Mouse (Mus musculus) embryonic facial prominence, embryonic 14.5 days (tissue): ENCODE measurements around the gene Plrg1. TPM values are rescaled to one million over a fixed set of nuclear protein-coding genes. Genes with fewer than 3 reads are reported as not detected.
A peak's percentile ranks its signal among the peaks of the same experiment; 100 is the strongest.

Experiments used
- ATAC-seq: fragments of 200-750 bp; cut with Nextera tagmentation; 2 replicates; pipeline ENCODE4 v1.8.0; 2017; ENCODE audit warnings: low read depth, moderate number of reproducible peaks, moderate TSS enrichment
- DNase-seq: peaks from one replicate; pipeline ENCODE4 v3.0.0-alpha.2; 2015; ENCODE audit warnings: low spot score
- H3K27ac ChIP-seq: fragments of 300-500 bp; sonication (generic); replicated peaks from 2 replicates; pipeline ENCODE4 v1.5.1; 2014; ENCODE audit warnings: low read depth, mild to moderate bottlenecking, low read length, moderate library complexity
- H3K27me3 ChIP-seq: fragments of 300-500 bp; sonication (generic); replicated peaks from 2 replicates; pipeline ENCODE4 v1.6.1; 2014; ENCODE audit warnings: low read length; ENCODE audit not compliant: control insufficient read depth, insufficient read depth
- H3K36me3 ChIP-seq: fragments of 300-500 bp; sonication (generic); 2 replicates; pipeline ENCODE4 v1.6.1; 2014; ENCODE audit warnings: low read length, mixed read lengths; ENCODE audit not compliant: control insufficient read depth, insufficient read depth
- H3K4me1 ChIP-seq: fragments of 300-500 bp; sonication (generic); 2 replicates; pipeline ENCODE4 v1.6.1; 2014; ENCODE audit warnings: antibody characterized with exemption, low read length; ENCODE audit not compliant: control insufficient read depth, insufficient read depth
- H3K4me2 ChIP-seq: fragments of 300-500 bp; sonication (generic); 2 replicates; pipeline ENCODE4 v1.6.1; 2014; ENCODE audit warnings: low read depth, mild to moderate bottlenecking, low read length, moderate library complexity, mixed read lengths
- H3K4me3 ChIP-seq: fragments of 300-500 bp; sonication (generic); 2 replicates; pipeline ENCODE4 v1.5.1; 2014; ENCODE audit warnings: low read depth, mild to moderate bottlenecking, low read length
- H3K9ac ChIP-seq: fragments of 300-500 bp; sonication (generic); 2 replicates; pipeline ENCODE4 v1.6.1; 2014; ENCODE audit warnings: low read depth, mild to moderate bottlenecking, low read length, moderate library complexity, mixed read lengths
- H3K9me3 ChIP-seq: fragments of 300-500 bp; sonication (generic); 2 replicates; pipeline ENCODE4 v1.6.1; 2016; ENCODE audit warnings: low read length; ENCODE audit not compliant: control insufficient read depth
- WGBS: fragments of 180-500 bp; shearing (Covaris S2); extraction: QIAGEN DNeasy Blood & Tissue Kit; methylation state at CpG from one replicate; pipeline ENCODE4 v1.1.7; 2014; 5-methylcytosine and 5-hydroxymethylcytosine counted together
- polyA plus RNA-seq: library from polyadenylated mRNA; unstranded; fragments of >200 nt; fragmentation: Nextera tagmentation; extraction: Ambion mirVana; gene quantifications from 2 replicates; pipeline ENCODE4 v1.2.1, GENCODE M21; 2014

Gene Plrg1
- polyA plus RNA-seq, 1 experiment from 2014 or later = 86.1 TPM

- 71% methylated on average over 6 of the region's 6 CpGs for WGBS
- ATAC-seq = no peak
Observed at GRCm38 (mm10) chr3:83099651-83100050, 44.3 kb downstream of the Plrg1 start.

DNA sequence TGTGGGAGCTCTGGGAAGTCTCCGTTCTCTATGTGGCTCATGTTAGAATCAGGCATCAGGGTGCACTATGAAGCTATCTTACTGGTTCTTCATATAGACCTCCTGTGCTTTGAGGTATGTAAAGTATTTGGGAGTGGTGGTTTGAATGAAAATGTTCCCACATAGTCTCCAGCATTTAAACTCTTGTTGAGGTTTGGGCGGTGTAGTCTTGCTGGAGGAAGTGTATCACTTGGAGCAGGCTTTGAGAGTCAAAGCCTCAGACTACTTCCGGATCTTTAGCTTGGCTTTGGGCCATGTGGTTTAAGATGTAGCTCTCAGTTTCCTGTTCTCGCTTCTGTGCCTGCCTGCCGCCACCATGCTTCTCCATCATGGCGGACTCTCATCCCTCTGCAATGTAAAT is 47.0 kb downstream of the Plrg1 start:
- WGBS = 82% methylated on average over 6 of the region's 6 CpGs
- ATAC-seq = no peak
- Histone ChIP-seq H3K9me3 (no peaks in the 10 kb centered on the region), H3K36me3 (no peaks in the 10 kb centered on the region), H3K27me3 (no peaks in the 10 kb centered on the region), H3K27ac (no peak overlapping the region), H3K4me1 (0 out of 2 replicates have a peak, but pooled peaks cover 4% of the 10 kb centered on the region), H3K9ac (no peak overlapping the region), H3K4me3 (no peak overlapping the region), H3K4me2 (no peak overlapping the region)
- no peak for DNase-seq

More at GRCm38 (mm10) chr3:83099651-83100050, 44.3 kb downstream of the Plrg1 start:
- Histone ChIP-seq H3K27ac (no peak overlapping the region), H3K4me2 (no peak overlapping the region), H3K4me3 (no peak overlapping the region), H3K4me1 (0 out of 2 replicates have a peak, but pooled peaks cover 4% of the 10 kb centered on the region), H3K27me3 (no peaks in the 10 kb centered on the region), H3K36me3 (no peaks in the 10 kb centered on the region), H3K9ac (no peak overlapping the region), H3K9me3 (no peaks in the 10 kb centered on the region)
- no peak for DNase-seq

GRCm38 (mm10) chr3:83110163-83110562 is 54.8 kb downstream of the Plrg1 start:
- WGBS = 24% methylated on average over 4 of the region's 4 CpGs
- Histone ChIP-seq H3K36me3 (no peaks in the 10 kb centered on the region), H3K27ac (no peak overlapping the region), H3K9ac (no peak overlapping the region), H3K4me1 (peaks cover 14% of the 10 kb centered on the region; the same call in 1 of the 2 replicates), H3K4me3 (no peak overlapping the region), H3K27me3 (peaks cover 15% of the 10 kb centered on the region; the same call in 1 of the 2 replicates), H3K4me2 (no peak overlapping the region), H3K9me3 (no peaks in the 10 kb centered on the region)
- ATAC-seq (peak; percentile 60; the same call in 1 of the 2 replicates), DNase-seq (peak; percentile 86)

DNA sequence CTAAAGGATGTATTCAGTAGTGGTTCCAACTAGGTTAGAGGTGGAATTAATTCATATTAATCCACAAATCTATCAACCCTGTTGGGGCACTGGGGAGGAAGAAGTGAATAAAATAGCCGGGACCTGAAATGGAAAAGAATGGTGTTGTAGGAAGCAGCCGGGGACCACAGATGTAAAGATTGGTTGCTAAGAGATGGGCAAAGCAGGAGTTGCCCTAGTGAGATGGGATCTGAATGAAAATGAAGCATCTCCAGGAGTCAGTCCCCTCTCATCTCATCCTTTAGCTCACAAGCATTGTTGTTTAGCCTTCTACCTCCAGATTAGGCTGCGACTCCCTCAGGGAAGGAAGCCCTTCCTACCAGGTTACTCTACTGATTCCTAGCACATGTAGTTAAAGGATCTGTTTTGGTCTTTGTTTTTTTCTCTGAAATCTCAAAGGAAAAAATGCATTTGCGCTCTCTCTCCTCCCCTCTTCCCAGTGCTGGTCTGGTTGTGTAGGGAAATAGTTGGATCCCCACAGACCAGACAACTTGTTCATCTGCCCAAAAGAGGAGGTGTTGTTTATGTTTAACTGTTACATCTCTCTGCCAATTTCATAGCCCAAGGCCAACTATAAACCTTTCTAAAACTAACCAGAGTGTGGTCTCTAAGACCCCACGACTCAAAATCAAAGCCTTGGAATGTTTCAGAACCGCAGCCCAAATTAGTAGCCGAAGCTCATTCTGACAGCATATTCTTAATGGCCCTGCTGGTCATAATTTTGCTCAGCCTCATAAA is 56.4 kb downstream of the Plrg1 start:
- WGBS = 47% methylated on average over 7 of the region's 7 CpGs
- no peak for DNase-seq

DNA sequence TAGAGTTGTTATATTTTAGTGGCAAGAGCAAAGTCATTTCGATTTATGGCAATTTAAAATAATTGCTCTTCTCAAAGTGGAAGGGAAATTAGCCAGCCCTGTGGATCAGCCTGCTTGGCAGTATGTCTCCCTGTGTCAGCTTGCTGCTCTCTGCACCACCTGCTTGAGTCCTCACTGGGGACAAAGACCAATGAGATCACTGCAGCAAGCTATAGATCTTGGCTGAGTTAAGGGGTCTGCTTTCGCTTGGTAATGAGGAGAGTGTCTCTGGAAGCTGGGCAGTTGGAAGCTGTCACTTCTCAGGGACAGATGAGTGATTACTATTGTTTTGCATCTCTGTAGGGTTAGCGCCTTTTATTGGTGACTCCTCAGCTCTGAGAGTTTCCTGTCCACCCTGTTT is 57.5 kb downstream of the Plrg1 start:
- Histone ChIP-seq H3K4me3 (no peak overlapping the region), H3K27ac (no peak overlapping the region), H3K4me2 (no peak overlapping the region), H3K36me3 (no peaks in the 10 kb centered on the region), H3K4me1 (peaks cover 17% of the 10 kb centered on the region; the same call in 1 of the 2 replicates), H3K9ac (no peak overlapping the region), H3K9me3 (no peaks in the 10 kb centered on the region), H3K27me3 (peaks cover 15% of the 10 kb centered on the region; the same call in 1 of the 2 replicates)
- no peak for ATAC-seq
- 24% methylated on average over 3 of the region's 3 CpGs for WGBS
- no peak for DNase-seq

More for the DNA sequence above, 56.4 kb downstream of the Plrg1 start:
- no peak for ATAC-seq
- peaks cover 15% of the 10 kb centered on the region; the same call in 1 of the 2 replicates for H3K27me3 ChIP-seq
- no peak overlapping the region for H3K4me3 ChIP-seq
- no peak overlapping the region for H3K9ac ChIP-seq
- H3K36me3 ChIP-seq = no peaks in the 10 kb centered on the region
- H3K9me3 ChIP-seq = no peaks in the 10 kb centered on the region
- H3K4me2 ChIP-seq = no peak overlapping the region
- peaks cover 17% of the 10 kb centered on the region; the same call in 1 of the 2 replicates for H3K4me1 ChIP-seq
- no peak overlapping the region for H3K27ac ChIP-seq

DNA sequence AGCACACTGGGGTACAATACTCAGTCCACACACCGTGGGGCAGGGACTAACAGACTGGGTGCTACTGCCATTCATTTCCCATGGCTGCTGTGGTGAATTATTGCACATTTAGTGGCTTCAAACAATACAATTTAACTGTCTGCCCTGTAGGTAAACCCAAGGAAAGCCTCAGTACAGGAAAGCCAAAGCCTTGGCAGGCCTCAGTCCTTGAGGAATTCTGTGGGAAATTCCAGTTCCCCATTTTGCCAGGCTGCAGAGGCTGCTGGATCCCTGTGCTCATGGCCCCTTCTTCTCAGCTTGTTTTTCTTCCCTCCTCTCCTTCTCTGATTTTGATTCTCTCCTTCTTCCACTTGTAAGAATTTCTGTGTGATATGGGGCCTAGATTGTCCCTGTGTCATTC is 59.6 kb downstream of the Plrg1 start:
- H3K27me3 ChIP-seq = peaks cover 15% of the 10 kb centered on the region; the same call in 1 of the 2 replicates
- no peaks in the 10 kb centered on the region for H3K36me3 ChIP-seq
- ATAC-seq (no peak), DNase-seq (no peak)
- no peaks in the 10 kb centered on the region for H3K9me3 ChIP-seq
- no peak overlapping the region for H3K27ac ChIP-seq
- H3K9ac ChIP-seq = no peak overlapping the region
- no peak overlapping the region for H3K4me3 ChIP-seq
- WGBS = 30% methylated on average over 1 of the region's 1 CpGs
- peaks cover 17% of the 10 kb centered on the region; the same call in 1 of the 2 replicates for H3K4me1 ChIP-seq
- H3K4me2 ChIP-seq = no peak overlapping the region

DNA sequence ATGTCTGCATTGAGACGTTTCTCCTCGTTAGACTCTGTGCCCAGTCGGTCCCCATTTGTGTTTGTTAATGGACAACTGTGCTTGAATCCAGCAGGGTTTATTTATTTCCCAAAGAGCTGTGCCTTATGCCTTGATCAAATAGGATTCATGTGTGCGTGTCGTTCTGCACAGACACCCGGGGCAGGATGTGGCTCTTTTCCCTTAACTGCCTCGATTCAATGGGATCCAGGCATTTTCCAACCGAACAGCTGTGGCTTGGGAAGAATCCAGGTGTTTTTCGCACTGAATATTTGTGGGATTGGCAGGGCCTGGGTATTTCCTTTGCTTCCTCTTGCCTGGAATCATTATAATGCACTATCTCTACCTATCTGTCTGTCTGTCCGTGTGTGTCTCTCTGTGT is 62.3 kb downstream of the Plrg1 start:
- DNase-seq (peak; percentile 75), ATAC-seq (no peak)
- no peaks in the 10 kb centered on the region for H3K36me3 ChIP-seq
- peaks cover 9% of the 10 kb centered on the region; the same call in 1 of the 2 replicates for H3K27me3 ChIP-seq
- H3K9me3 ChIP-seq = no peaks in the 10 kb centered on the region
- H3K4me2 ChIP-seq = no peak overlapping the region
- no peak overlapping the region for H3K4me3 ChIP-seq
- 0 out of 2 replicates have a peak overlapping the region, but pooled peaks have one; percentile 24 for H3K27ac ChIP-seq
- H3K4me1 ChIP-seq = peaks cover 9% of the 10 kb centered on the region; the same call in 1 of the 2 replicates
- WGBS = 43% methylated on average over 10 of the region's 10 CpGs
- H3K9ac ChIP-seq = no peak overlapping the region
